Mouse (Mus musculus) G1E (cell line): ENCODE measurements around the gene Shank2. TPM values are rescaled to one million over a fixed set of nuclear protein-coding genes. Genes with fewer than 3 reads are reported as not detected.

Experiments
- ATAC-seq: 2 replicates; pipeline ENCODE4 v1.8.0; 2016; ENCODE audit warnings: mild to moderate bottlenecking; ENCODE audit not compliant: insufficient number of reproducible peaks, poor library complexity, low FRiP score, severe bottlenecking; ENCODE audit errors: extremely low read depth
- DNase-seq: peaks from one replicate; pipeline ENCODE4 v3.0.0; 2012; ENCODE audit warnings: low spot score
- H3K27me3 ChIP-seq: 2 replicates; pipeline ENCODE4 v1.6.1; 2012; ENCODE audit warnings: mild to moderate bottlenecking, low read length, inconsistent platforms; ENCODE audit not compliant: insufficient read depth
- H3K36me3 ChIP-seq: replicated peaks from 2 replicates; pipeline ENCODE3; 2012; ENCODE audit warnings: mild to moderate bottlenecking, inconsistent platforms
- H3K4me1 ChIP-seq: 2 replicates; pipeline ENCODE4 v1.6.1; 2012; ENCODE audit warnings: low read depth, low read length, inconsistent platforms, mixed read lengths; ENCODE audit not compliant: insufficient read depth
- H3K4me3 ChIP-seq: 2 replicates; pipeline ENCODE4 v1.5.1; 2012; ENCODE audit warnings: low read depth, mild to moderate bottlenecking, inconsistent platforms, low read length, moderate library complexity, mixed read lengths
- H3K9me3 ChIP-seq: replicated peaks from 2 replicates; pipeline ENCODE4 v1.6.1; 2012; ENCODE audit warnings: inconsistent platforms
- CTCF ChIP-seq: IDR thresholded peaks from 2 replicates; pipeline ENCODE4 v1.5.1; 2012; ENCODE audit warnings: low read depth, low read length, inconsistent platforms, mixed read lengths
- GATA1 ChIP-seq: IDR thresholded peaks from 2 replicates; pipeline ENCODE4 v1.6.1; 2012; ENCODE audit warnings: borderline replicate concordance, low read length, inconsistent platforms, mixed read lengths
- GATA2 ChIP-seq: IDR thresholded peaks from 2 replicates; pipeline ENCODE4 v1.6.1; 2012; ENCODE audit warnings: low read depth, low read length, inconsistent platforms, borderline replicate concordance
- POLR2AphosphoS5 ChIP-seq: IDR thresholded peaks from 2 replicates; pipeline ENCODE4 v1.6.1; 2012; ENCODE audit warnings: low read depth, low read length, inconsistent platforms; ENCODE audit not compliant: insufficient replicate concordance
- TAL1 ChIP-seq: conservative IDR thresholded peaks from 2 replicates; pipeline ENCODE4 v1.6.1; 2012; ENCODE audit warnings: low read depth, low read length, inconsistent platforms, mixed read lengths
- polyA plus RNA-seq: library from polyadenylated mRNA; stranded (reverse); fragments of >175 nt; gene quantifications from 2 replicates; pipeline ENCODE4 v1.2.3, GENCODE M21; 2012
- total RNA-seq, 2 experiments: library from RNA; stranded (forward) in 1 of 2; stranded (reverse) in 1 of 2; fragments of 200-1000 nt in 1 of 2; fragments of >200 nt in 1 of 2; fragmentation: Nextera tagmentation in 1 of 2; gene quantifications; 2 replicates each; pipeline ENCODE4 v1.2.3; 2014 to 2017

Shank2 gene
- total and polyA plus RNA-seq, 3 experiments = 0.05 TPM; not detected in 2

GRCm38 (mm10) chr7:143977491-143977830 is 24.3 kb upstream of the Shank2 start:
- DNase-seq = no peak
- no peak for ATAC-seq
- TF ChIP-seq CTCF (no peak), GATA2 (no peak), POLR2AphosphoS5 (no peak), GATA1 (no peak), TAL1 (no peak)
- Histone ChIP-seq H3K36me3 (no peaks in the 10 kb centered on the region), H3K27me3 (peaks cover 59% of the 10 kb centered on the region), H3K4me1 (no peaks in the 10 kb centered on the region; the same call in 1 of the 2 replicates), H3K4me3 (no peak overlapping the region), H3K9me3 (no peaks in the 10 kb centered on the region)

GRCm38 (mm10) chr7:143977831-143978682 is 23.7 kb upstream of the Shank2 start:
- no peak overlapping the region for H3K4me3 ChIP-seq
- no peaks in the 10 kb centered on the region; the same call in 1 of the 2 replicates for H3K4me1 ChIP-seq
- no peaks in the 10 kb centered on the region for H3K36me3 ChIP-seq
- peaks cover 56% of the 10 kb centered on the region for H3K27me3 ChIP-seq
- no peak for DNase-seq
- H3K9me3 ChIP-seq = no peaks in the 10 kb centered on the region
- TF ChIP-seq POLR2AphosphoS5 (no peak), GATA2 (no peak), GATA1 (no peak), TAL1 (no peak), CTCF (no peak)
- ATAC-seq = no peak

- Histone ChIP-seq H3K4me1 (no peaks in the 10 kb centered on the region; the same call in 1 of the 2 replicates), H3K27me3 (peaks cover 51% of the 10 kb centered on the region), H3K36me3 (no peaks in the 10 kb centered on the region), H3K9me3 (no peaks in the 10 kb centered on the region), H3K4me3 (no peak overlapping the region)
- DNase-seq (peak; percentile 63), ATAC-seq (no peak)
- TF ChIP-seq POLR2AphosphoS5 (no peak), GATA1 (no peak), TAL1 (no peak), GATA2 (no peak), CTCF (peak; percentile 46; the same call in 1 of the 2 replicates)
Measured at GRCm38 (mm10) chr7:143978741-143979371, 22.9 kb upstream of the Shank2 start.

- no peak for ATAC-seq
- no peak for DNase-seq
- peaks cover 59% of the 10 kb centered on the region for H3K27me3 ChIP-seq
- no peak overlapping the region for H3K4me3 ChIP-seq
- TF ChIP-seq GATA2 = no peak
- TF ChIP-seq TAL1 = no peak
- no peak for TF ChIP-seq POLR2AphosphoS5
- TF ChIP-seq GATA1 = no peak
- no peak for TF ChIP-seq CTCF
- H3K36me3 ChIP-seq = no peaks in the 10 kb centered on the region
- H3K9me3 ChIP-seq = no peaks in the 10 kb centered on the region
- no peaks in the 10 kb centered on the region; the same call in 1 of the 2 replicates for H3K4me1 ChIP-seq
Measured at GRCm38 (mm10) chr7:143979986-143980385, 21.7 kb upstream of the Shank2 start.

GRCm38 (mm10) chr7:143986281-143986680 is 15.4 kb upstream of the Shank2 start:
- Histone ChIP-seq H3K4me3 (no peak overlapping the region), H3K9me3 (no peaks in the 10 kb centered on the region), H3K36me3 (no peaks in the 10 kb centered on the region), H3K4me1 (no peaks in the 10 kb centered on the region), H3K27me3 (peaks cover 21% of the 10 kb centered on the region)
- ATAC-seq (no peak), DNase-seq (no peak)
- TF ChIP-seq CTCF (no peak), GATA2 (no peak), GATA1 (no peak), TAL1 (no peak), POLR2AphosphoS5 (no peak)

DNA sequence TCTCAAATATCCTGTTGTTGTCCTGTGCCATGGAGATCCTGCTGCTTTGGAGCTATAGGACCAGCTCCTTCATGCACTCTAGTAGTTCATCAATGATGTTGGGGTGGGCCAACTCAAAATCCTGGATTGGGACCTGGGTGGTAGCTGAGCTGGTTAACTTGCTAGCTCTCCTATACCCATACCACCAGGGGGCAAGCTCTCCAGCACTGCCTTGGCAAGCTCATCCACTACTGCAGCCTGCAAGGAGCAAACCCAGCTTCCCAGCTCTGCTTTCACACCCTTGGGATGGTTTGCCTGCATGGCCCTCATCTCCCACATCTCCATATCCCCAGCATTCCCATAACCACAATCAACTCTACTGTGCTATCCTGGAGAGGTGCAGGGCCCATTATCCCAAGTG is 10.6 kb upstream of the Shank2 start:
- no peaks in the 10 kb centered on the region for H3K9me3 ChIP-seq
- no peaks in the 10 kb centered on the region for H3K4me1 ChIP-seq
- no peak for TF ChIP-seq TAL1
- TF ChIP-seq GATA1 = no peak
- TF ChIP-seq POLR2AphosphoS5 = no peak
- TF ChIP-seq GATA2 = no peak
- TF ChIP-seq CTCF = no peak
- H3K36me3 ChIP-seq = no peaks in the 10 kb centered on the region
- DNase-seq (no peak), ATAC-seq (no peak)
- no peak overlapping the region for H3K4me3 ChIP-seq
- H3K27me3 ChIP-seq = peaks cover 15% of the 10 kb centered on the region
